Mouse (Mus musculus) lung, postnatal 0 days (tissue): ENCODE measurements at regions not wholly inside any gene's neighbourhood (a gene's known extent, or its start where the extent isn't known, plus 50 kb on each side); places are given as distances from the start of the nearest gene placed in this dataset.

Source experiments
- CTCF ChIP-seq: IDR thresholded peaks from 2 replicates; pipeline ENCODE4 v1.5.1; 2016; ENCODE audit warnings: antibody characterized with exemption, mild to moderate bottlenecking
- EP300 ChIP-seq: IDR thresholded peaks from 2 replicates; pipeline ENCODE4 v1.6.1; 2016; ENCODE audit warnings: antibody characterized with exemption, mild to moderate bottlenecking, control low read depth

DNA sequence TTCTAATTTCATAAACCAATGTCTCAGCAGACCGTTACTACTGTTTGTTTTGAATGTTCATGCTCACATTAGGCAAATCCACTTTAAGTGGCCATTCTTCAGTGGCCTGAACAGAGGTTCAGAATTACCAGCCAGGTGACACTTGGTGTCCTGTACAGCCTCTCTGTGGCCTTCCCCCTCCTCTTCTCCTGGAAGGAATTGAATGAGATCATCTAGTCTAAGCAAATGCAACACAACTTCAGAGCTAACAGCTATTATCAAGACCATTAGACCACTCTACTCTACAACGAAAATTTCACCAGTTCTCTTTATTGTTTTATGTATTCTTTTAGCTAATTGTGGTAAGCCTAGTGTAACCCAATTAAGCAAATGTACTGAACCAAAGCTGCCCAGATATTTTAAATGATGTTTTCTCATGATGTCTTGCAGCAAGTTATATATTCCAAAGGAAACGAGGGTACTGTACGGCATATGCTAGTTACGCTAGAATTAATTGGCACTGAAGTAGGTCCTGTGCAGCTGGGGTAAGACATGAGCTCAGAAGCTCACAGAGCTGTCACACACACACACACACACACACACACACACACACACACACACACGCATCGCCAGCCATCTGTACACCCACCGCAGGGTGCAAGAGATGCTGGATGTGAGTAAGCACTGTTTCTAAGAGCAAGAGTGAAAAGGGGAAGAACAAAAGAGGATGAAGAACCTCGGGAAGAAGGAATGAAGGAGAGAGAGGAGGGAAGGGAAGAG, 176.7 kb upstream of the Afdn start:
- TF ChIP-seq CTCF (no peak), EP300 (no peak)
